Mouse (Mus musculus) regulatory T cell (primary cell): ENCODE results near the gene Fto.

Source experiments
- in situ Hi-C: fragments of 300-600 bp; cut with MboI, MseI; formaldehyde crosslinking; loops from one replicate; pipeline ENCODE4 v1.15.1; 2025; ENCODE audit warnings: high pct_unique_total_duplicates

The Fto gene

DNA sequence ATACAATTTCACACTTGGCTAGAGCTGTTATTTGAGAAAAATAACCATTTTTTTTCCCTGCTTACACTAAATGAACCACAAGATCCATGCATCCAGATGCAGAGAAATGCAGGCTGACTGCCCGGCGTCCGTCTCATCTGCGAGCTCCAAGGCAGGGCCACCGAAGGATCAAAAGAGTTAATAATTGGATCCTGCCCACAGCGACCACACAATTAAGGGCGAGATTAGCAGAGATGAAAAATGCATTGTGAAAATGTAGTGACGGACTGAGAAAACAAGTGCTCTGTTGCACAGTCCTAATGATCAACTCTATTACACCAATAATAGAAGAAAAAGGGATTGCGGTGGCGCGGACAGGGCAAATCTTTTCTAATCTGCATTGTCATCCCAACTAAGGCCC, 334.6 kb downstream of the Fto start:
- in situ Hi-C loops = no loop called here

DNA sequence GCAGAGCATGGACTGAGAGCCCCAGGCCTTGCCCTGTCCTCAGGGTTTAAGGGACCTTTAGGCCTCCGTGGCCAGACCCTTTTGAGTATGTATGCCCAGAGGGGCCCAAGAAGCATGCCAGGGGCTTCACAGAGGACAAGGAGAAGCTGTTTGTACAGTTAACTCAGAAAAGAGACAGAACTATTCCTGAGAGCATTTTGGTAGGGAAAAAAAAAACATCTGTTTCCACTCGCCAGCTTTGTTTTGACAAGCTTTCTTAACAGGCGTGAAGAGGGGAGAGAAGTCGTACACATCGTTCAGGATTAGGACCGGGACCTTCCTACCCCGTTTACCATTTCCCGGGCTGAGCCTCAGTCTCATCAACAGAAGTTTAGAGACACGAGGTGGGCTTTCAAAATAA, 335.5 kb downstream of the Fto start:
- in situ Hi-C loops = no loop called here

DNA sequence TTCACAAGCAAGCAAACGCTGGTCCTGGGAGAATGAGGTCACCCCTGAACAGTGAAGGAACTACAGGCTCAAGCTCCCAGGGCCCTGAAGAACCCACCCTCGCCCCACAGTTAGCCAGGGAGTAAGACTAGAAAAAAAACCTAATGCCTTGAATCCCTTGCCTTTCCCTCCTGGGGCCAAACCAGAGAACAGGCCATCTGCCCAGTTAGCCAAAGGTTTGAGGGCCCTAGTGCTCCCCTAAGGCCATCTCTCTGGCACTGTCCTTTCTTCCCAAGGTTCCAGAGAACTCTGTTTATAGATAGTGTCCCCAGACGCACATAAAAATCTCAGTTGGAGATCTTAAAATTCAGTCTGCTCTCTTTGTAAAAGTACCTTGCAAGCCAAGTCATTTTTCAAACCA, 340.2 kb downstream of the Fto start:
- in situ Hi-C loops = no loop called here

DNA sequence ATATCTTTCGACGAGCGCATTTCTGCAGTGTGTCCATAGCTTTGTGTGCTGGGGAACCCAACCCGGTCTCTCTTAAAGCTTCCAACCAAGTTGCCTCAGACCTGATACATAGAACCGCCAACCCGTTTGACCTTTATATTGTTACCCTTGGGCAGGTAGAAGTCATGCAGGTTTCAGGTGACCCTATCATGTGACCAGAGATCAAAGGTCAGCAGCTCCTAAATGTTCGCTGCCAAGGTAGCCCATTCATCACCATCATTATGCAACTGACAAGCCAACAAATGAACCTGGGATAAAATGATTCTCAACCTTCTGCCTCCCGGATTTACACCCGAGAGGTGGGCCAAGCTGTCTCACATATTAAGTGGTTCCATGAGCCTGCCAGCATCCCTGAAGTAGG, 344.1 kb downstream of the Fto start:
- in situ Hi-C loops = no loop called here

DNA sequence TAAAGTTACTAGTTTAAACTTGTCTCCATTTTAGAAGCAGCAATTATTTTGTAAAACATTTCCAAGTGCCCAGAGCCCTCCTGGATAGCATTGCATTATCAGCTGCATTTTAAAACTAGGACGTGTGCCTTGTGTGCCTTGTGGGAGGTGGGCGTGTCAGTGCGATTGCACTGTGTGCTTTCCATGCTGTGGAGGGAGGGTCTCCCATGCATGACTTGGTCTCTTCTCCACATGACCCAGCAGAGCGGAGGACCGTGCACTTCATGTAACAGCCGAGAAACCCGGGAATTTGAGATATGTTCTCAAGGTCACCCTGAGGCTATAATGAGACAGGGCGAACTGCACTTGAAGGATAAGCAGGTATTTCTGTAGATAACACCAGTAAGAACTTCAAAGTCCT, 347.6 kb downstream of the Fto start:
- in situ Hi-C loops = no loop called here

DNA sequence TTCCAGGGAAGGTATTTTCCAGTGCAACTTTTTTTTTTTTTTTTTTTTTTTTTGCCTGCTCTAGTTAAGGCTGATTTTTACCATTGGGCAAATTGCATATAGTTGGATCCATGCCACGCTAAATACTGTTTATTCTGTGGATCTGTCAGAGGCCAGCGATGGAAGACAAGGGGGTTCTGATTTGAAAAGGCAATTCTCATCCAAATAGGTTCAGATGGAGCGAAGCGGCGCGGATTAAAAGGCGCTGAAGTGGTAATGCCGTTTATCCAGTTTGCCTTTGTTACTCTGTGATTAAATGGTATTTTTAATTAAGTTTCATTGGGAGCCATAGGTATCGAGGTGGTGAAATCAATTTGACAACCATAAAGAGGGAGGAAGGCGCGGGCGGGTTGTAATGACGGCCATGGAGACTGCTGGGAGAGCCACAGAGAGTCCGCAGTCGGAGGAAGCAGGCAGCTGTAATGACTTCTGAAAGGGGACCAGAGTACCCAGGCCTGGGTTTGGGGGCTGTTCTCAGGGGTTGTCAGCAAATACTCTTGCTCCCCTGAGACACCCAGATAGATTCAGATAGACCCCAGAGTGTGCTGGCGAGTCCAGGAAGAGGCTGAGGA, 356.2 kb downstream of the Fto start:
- in situ Hi-C loops = no loop called here

DNA sequence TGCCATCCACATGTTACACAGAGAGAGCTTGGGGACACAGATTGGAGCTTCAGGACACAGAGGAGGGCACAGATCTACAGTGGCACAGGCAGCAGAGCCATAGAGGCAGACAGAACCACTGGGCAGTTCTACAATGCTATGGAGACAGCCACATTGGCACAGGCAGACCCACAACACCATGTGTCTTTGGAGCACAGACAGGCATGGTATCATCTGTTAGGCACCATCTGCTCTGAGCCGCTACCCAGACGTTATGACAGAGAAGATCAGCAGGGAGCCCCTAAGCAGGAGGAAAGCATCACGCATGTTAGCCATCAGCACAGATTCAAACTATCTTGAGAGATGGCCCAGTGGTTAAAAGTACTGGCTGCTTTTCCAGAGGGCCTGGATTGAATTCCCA, 363.6 kb downstream of the Fto start:
- in situ Hi-C loops = no loop called here

DNA sequence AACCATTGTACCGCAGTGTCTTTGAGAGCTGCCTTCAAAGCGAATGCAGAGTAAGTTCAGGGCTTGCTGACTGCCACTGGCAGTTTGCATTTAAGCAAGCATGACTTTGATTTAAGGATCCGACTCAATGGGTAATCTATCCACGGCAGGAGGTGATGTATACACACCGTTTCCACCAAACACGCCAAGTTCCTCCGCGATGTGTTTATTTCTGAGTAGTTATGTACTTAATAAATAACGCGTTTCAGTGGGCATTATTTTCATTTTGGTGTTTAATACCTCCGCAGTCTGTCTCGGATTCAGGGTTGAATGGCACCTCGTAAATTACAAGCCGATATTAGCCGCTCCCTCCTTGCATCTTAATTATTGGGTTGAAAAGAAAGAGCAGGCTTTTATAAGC, 366.1 kb downstream of the Fto start:
- in situ Hi-C loops = no loop called here

DNA sequence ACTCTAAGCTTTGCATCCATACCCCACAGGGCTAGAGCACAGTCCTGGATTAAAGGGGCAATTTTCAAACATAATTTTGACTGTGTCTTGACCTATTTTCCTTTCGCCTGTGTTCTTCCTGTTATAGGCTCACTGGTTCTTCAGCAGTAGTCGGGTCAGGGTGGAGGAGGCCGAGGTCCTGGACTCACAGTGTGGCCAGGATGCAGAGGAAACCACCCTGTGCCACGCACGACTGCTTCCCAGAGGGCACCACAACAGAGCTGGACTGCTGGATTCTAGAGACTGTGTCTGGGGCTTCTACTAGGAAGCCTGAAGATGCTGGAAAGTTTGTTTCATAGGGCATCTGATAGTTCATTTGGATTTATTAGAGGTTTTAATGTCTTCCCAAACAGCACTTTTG, 366.8 kb downstream of the Fto start:
- in situ Hi-C loops = no loop called here

DNA sequence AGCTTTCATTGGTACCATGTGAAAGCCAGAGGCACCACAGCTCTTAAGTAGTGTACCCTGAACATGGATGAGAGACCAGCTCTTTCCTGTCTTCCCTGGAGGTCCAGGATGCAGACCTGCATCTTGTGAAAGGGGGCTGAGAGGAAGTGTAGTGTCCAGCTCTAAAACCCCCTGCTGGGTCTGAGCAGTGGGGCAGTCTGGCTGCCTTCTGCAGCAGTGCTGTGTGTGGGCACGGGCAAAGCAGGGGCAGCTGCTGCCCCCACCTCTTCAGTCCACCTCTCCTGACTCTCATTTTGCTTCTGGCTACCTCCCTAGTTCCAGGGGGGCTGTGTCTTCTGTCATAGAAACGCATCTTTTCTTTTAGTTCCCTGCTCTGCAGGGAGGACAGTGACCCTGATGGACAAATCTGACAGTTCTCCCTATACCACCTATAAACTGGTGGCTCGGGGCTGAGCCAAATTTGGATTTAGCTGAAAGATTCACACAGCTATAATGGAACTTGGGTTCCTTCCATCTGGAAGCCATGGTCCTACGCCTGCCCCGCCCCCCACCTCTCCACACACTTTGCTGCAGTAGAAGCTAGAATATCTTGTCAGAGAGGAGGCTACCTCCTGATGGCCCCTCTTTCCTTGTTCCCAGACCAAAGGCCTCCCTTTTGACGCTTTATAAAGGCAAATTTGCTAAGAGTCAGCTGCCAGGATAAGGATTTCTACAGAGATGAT, 371.4 kb downstream of the Fto start:
- in situ Hi-C loops = no loop called here

DNA sequence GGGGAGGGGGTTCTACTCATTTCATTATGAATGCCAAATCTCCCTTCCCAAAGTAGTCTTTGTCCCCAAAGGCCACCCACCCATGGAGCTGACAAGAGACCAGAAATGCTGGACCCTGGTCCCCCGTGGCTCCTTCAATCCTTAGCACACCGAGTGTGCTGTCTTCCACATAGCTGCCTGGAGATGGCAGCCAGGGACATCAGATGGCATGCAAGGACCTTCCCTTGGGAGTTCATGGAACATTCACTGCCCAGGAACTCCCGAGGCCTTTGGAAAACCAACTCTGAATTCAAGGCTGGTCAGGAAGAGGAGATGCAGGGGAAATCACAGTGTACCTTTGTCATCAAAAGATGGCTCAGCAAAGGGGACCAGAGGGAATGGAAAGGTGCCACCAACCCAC, 372.1 kb downstream of the Fto start:
- in situ Hi-C loops = no loop called here

DNA sequence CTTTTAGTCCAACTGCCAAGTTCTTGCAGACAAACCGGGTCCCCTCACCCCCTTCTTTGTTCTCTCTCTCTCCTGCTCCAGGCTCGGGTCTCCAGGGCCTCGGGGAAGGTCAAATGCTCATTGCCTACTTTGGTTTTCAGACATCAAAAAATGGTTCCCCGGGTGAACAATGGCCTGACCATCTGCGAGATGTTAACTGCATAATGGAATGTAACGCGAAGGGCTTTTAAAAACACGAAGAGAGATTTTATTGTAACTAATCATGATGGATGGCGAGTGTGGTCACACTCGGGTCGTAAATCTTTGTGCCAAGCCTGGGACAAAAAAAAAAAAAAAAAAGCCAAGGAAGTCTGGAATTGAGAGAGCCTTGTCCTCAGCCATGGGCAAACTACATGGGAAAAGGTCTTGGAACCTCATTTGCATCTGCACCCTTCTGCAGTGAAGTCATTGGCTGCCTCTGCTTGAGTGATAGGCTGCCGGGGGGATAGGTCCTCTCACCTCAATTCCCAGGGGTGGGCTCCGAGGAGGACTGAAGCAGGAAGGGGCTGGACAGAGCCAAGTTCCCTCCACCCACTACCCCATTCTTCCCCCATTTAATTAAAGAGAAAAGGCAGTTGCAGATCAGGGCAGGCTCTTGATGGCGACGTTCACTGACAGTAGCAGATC, 378.9 kb downstream of the Fto start:
- in situ Hi-C loops = loop anchor here (10.0 kb wide), 1 partner anchor 1927 kb away; no protein-coding TSS in a partner anchor

DNA sequence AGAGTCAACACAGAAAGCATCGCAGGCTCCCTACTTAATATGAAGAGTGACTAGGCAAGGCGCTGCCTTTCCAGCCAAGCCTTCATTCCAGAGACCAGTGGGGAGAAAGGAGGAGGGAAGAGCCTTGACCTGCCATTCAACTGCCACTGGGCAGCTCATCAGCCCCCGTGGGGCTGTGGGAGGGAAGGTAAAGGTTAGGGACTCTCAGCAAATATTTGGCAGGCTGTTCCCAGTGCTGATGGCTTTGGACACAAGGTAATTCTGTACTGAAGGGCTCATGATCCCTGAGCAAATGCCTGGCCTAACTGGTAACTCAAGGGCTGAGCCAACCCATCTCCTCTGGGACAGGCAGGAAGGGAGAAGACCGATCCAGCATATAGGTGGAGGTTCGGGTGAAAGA, 393.2 kb downstream of the Fto start:
- in situ Hi-C loops = no loop called here

DNA sequence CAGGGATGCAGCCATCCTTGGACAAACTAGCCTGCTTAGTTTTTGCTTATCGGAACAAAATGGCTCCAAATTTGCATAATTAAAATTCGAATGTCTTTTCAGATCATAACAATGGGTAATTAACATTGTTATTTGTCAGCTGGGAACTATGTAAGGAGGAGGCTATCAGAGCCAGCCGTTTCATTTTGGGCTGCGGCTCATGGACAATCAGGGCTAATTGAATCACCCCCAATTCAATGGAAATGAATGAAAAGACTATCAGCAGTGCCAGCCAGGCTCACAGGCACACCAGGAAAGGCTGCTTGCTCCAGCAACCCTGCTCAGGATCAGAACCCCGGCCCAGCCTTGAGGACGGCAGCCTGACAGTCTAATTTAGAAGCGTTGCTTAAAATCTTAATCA, 395.3 kb downstream of the Fto start:
- in situ Hi-C loops = no loop called here

DNA sequence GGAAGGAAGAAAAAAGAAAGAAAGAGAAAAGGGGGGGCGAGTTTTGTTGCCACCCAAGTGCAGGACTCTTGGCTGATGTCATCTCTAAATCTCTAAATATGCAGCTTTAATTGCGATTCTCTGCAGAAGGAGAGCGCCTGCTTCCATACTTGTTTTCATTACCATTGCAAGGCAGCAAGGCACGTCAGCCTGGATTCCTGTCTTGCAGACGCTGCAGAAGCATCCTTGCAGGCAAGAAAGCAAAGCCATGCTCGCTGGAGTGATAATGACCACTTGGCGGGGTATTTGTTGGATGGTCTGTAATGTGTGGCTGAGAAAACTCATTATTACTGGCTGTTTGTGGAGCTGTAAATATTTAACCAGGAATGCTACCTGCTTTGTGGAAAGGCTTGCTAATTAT, 396.4 kb downstream of the Fto start:
- in situ Hi-C loops = no loop called here

DNA sequence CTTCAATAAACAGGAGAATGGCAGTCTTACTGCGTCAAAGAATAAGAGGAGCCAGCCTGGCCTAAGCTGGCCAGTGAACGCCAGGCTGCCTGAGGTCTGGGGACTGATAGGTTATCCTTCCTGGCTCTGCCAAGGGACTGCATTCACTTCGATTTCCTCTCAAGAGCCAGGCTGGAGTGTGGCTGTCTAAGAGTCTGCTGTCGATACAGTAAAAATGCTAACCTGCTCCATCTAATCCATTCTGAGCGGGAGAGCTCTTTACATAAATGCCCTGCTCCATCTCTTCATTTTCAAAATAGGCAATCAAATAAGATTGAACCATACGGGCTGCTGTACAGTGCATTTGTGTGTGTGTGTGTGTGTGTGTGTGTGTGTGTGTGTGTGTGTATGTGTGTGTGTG, 397.9 kb downstream of the Fto start:
- in situ Hi-C loops = no loop called here

DNA sequence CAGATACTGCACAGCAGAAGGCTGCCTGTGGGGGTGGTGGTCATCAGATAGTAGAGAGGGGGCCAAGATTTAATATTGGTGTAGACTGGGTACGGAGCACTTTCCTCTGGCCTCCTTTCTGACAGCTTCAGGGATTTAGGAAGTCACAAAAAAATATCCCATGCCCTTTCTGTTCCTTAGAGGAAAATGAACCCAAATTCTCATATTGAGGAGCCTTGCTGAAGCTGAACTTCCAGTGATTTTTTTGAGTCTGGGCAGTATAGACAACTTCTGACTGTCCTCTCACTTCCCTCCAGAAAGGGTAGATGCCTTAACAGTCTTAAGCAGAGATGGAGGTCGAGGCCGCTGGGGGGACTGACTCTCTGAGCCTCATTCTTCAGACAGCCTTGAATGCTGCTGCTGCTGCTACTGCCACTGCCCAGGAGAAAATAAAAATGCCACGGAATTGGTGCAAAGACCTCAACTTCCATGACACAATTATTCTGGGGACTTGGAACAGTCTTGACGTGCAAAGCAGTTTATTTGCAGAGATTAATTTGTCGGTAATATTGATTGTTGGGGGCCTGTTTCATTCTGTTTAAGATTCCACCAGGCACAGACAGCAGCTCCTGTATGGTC, 398.8 kb downstream of the Fto start:
- in situ Hi-C loops = no loop called here

DNA sequence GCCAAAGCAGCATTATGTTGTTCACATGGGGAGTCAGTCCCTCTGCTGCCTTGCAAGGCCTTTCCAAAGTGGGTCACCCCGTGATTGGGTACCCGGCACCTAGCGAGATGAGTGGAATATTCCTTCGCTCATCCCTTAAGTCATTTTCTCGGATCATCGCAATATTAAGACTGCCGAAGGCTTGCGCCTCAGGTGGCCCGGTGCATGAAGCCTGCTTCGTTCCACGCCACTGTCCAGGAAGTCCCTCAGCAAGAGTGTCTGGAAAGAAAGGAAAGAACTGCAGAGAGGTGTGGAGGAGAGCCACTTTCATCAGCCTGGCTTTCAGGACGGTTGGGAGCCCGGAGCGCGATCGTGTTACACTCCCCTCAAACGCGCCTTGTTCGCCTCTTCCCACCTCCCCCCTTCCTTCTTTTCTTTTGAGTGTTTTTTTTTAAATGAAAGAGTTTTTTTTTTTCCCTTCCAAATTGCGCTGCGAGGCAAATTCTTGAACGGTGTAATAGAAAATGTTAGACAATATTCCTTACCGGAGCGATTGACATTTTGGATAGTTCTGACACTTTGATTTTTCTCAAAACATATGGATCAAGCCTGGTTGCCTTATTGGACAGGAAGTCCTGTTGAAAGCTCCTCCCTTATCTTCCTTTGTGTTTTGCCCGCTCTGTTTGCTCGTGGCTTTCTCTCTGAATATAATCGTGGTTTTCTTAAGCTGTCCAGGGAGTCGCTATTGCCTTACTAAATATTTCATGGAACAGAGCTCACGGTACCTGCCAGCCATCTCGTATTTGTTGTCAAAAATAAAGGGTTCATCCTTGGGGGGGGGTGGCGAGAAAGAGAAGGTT, 399.6 kb downstream of the Fto start:
- in situ Hi-C loops = no loop called here

DNA sequence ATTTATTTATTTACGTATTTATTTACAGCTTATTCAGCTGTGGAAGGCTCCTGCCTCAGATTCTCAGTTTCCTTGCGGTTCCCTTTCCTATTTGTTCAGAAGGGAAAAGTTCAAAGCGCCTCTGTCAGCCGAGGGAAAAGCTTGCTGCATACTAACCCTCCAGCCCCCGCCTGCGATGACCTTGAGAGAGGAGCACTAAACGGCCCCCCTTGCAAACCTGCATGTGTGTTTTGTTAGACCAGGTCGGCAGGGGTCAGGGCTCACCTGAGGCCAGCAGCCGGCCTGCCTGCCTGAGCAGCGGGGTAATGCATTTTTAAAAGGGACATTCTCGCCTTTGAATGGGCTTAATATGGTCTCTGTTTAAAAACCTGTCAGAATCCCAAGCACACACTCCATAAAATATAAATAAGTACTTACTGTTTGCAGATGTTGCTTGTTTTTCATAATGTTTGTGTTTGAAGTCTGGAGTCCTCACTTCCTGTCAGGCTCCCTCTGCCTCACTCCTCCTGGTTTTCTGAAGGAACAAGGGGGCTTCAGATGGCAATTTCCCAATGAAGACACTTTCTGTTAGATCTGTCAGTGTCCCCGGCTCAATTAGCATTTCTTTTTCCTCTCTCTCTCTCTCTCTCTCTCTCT, 400.5 kb downstream of the Fto start:
- in situ Hi-C loops = no loop called here

DNA sequence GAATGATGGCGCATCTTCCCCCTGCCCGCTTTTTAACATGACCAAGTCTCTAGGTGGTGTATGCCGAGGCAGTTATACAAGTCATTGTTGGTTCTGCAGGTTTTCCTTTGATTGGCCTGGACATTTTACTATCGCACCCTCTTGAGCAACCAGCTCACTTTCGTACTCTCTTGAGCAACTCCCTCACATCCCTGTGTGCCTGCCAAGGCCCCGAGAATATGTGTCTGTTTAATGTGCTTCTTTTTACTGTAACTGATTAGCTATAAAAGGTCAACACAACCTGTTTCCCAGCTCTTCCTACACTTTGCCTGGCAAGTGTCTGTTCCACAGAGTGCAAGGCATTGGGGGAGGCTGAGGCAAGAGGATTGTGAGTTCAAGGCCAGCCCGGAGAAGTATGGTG, 401.4 kb downstream of the Fto start:
- in situ Hi-C loops = no loop called here

DNA sequence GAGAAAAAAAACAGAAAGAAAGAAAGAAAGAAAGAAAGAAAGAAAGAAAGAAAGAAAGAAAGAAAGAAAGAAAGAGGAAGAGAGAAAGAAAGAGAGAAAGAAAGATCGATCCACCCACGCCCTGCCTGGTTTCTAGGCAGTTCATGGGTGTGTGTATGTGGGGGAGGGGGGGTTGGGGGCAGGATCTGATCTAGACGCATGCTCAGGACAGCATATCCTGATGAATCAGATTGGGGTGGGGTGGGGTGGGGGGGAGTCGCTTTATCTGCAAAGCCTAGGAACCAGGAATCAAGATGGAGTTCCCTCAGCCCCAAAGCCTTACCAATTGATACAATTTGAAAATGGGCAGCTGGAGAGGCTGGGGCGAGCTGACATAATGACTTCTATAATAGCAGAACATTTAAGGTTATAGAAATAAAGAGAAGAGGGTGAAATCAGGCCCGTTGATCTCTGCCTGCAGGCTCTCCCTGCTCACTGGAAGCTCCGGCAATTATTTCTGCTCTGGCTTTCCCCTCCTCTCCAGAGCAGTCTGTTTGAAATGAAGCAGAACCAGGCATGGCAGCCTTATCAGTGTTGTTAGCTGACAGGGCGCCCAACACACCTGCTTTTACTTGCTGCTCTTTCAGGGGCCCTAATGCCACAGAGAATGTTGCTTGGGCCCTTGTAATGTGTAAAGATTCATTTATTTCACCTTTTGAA, 402.2 kb downstream of the Fto start:
- in situ Hi-C loops = no loop called here
